Mouse (Mus musculus): ENCODE data around the gene Pde10a.

DNA sequence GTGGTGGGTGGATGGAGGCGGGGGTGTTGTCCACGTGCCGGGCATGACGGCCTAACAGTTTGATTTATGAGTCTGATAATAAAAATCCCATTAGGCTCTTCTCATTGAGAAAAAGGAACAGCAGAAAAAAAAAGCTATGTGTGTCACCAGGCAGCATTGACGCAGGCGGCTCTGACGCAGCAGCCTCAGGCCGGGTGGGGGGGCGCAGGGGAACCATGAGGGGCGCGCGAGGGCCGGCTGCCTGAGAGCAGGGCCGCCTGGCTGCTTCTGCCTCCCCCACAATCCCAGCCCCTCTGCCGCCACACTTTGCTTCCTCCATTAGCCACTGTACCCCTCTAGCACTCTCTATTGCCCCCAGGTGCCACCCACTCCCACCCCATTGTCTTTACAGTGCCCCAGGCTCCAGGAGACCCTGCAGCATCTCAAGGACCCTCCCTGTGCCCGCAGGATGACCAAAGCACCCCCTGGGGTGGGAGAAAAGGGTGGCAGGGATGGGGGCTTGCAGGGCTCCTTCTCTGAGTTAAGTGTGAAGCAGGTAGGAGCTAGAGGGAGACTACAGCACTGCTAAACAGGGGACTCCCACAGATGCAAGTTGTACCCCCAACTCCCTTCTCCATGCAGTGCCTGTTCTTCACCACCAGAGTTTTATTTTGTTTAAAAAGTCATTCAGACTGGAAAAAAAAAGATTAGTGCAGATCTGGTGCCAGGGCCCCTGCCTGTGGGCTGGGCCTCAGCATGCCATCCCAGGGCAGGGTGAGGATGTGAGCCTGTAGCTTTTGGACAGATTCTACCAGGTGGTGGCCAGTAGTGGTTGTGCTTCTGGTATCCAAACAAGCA, 16.6 kb upstream of the Pde10a start:
- TF ChIP-seq MYC (IDR thresholded peaks at IDR 0.05; ENCODE audit: low read depth, low read length), result no peak
- no peak for TF ChIP-seq MAFK (IDR thresholded peaks at IDR 0.05; ENCODE audit: insufficient replicate concordance, low read length)
- TF ChIP-seq EP300 (IDR thresholded peaks at IDR 0.05; ENCODE audit: low read length), result no peak
- TF ChIP-seq POLR2A (IDR thresholded peaks at IDR 0.05; ENCODE audit: low read depth, low read length), result no peak
- no peak for TF ChIP-seq POLR2AphosphoS2 (IDR thresholded peaks at IDR 0.05; ENCODE audit: low read depth, low read length)
- no peak for TF ChIP-seq SIN3A (IDR thresholded peaks at IDR 0.05; ENCODE audit: low read length)
- no peak for TF ChIP-seq JUN (IDR thresholded peaks at IDR 0.05; ENCODE audit: insufficient read depth, low read depth, low read length)
- no peak for TF ChIP-seq CTCF (conservative IDR thresholded peaks at IDR 0.05 in 1 of 2, IDR thresholded peaks at IDR 0.05 in 1 of 2; ENCODE audit: low read depth in 2 of 2, low read length in 2 of 2)
- TF ChIP-seq MAX (IDR thresholded peaks at IDR 0.05; ENCODE audit: low read length), result no peak
- no peak for TF ChIP-seq ZNF384 (IDR thresholded peaks at IDR 0.05; ENCODE audit: low read depth, low read length)
- TF ChIP-seq ETS1 (conservative IDR thresholded peaks at IDR 0.05; ENCODE audit: low read depth, low read length), result no peak
- TF ChIP-seq IRF4 (IDR thresholded peaks at IDR 0.05; ENCODE audit: low read depth, low read length), result no peak

Measured in CH12.LX (cell line).